Mouse (Mus musculus) thymus, adult 2 months (tissue): ENCODE measurements at regions not wholly inside any gene's neighbourhood (a gene's known extent, or its start where the extent isn't known, plus 50 kb on each side); places are given as distances from the start of the nearest gene placed in this dataset.

Experiments
- DNase-seq: peaks from one replicate; pipeline ENCODE4 v3.0.0; 2021
- H3K27ac ChIP-seq: fragments of 200-500 bp; 2 replicates; pipeline ENCODE4 v1.5.1; 2012; ENCODE audit warnings: low read length, control low read depth; ENCODE audit not compliant: control insufficient read depth, insufficient read depth
- H3K27me3 ChIP-seq: fragments of 200-500 bp; 2 replicates; pipeline ENCODE4 v1.6.1; 2012; ENCODE audit warnings: mild to moderate bottlenecking, low read length, moderate library complexity, mixed read lengths; ENCODE audit not compliant: control insufficient read depth, insufficient read depth
- H3K36me3 ChIP-seq: fragments of 200-500 bp; 2 replicates; pipeline ENCODE4 v1.6.1; 2012; ENCODE audit warnings: mild to moderate bottlenecking, low read length, moderate library complexity; ENCODE audit not compliant: control insufficient read depth, insufficient read depth
- H3K4me1 ChIP-seq: fragments of 200-500 bp; replicated peaks from 2 replicates; pipeline ENCODE4 v1.6.1; 2012; ENCODE audit warnings: low read length; ENCODE audit not compliant: control insufficient read depth, insufficient read depth
- H3K4me3 ChIP-seq: fragments of 200-500 bp; 2 replicates; pipeline ENCODE4 v1.5.1; 2012; ENCODE audit warnings: mild to moderate bottlenecking, low read length, control low read depth, moderate library complexity; ENCODE audit not compliant: control insufficient read depth, insufficient read depth
- CTCF ChIP-seq: fragments of 200-500 bp; IDR thresholded peaks from 2 replicates; pipeline ENCODE4 v1.5.1; 2012; ENCODE audit warnings: mild to moderate bottlenecking, control low read depth, low read length, moderate library complexity, borderline replicate concordance; ENCODE audit not compliant: control insufficient read depth, poor library complexity, insufficient read depth; ENCODE audit errors: extremely low read depth
- POLR2A ChIP-seq: fragments of 200-500 bp; IDR thresholded peaks from 2 replicates; pipeline ENCODE4 v1.6.1; 2012; ENCODE audit warnings: mild to moderate bottlenecking, low read length, control low read depth, moderate library complexity; ENCODE audit not compliant: control insufficient read depth, poor library complexity, insufficient read depth; ENCODE audit errors: extremely low read depth
- WGBS: fragments of 180-500 bp; shearing (Covaris S2); methylation state at CpG from one replicate; pipeline ENCODE4 v1.1.7; 2018; 5-methylcytosine and 5-hydroxymethylcytosine counted together

DNA sequence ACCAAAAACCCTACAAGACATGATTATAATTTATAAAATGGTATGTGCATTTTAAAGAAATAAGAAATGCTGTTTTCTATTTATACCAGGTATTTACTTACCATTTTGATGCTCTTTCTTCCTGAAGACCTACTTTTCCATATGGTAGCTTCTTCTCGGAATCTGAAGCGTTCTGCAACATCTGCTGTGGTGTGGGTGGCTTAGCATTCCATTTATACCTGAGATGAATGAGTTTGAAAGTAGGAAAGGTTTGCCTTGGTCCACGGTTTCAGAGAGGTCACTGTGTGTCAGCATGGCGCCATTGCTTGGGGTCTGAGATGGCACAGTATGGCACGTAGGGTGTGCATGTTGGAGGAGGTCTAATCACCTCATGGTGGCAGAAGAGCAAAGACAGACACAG, 225.5 kb upstream of the Zfp703 start:
- Histone ChIP-seq H3K27ac (no peak overlapping the region), H3K36me3 (no peaks in the 10 kb centered on the region), H3K27me3 (no peaks in the 10 kb centered on the region), H3K4me3 (no peak overlapping the region), H3K4me1 (no peaks in the 10 kb centered on the region)
- 94% methylated on average over 5 of the region's 5 CpGs for WGBS
- DNase-seq: no peak
- TF ChIP-seq POLR2A: no peak
- TF ChIP-seq CTCF: no peak

DNA sequence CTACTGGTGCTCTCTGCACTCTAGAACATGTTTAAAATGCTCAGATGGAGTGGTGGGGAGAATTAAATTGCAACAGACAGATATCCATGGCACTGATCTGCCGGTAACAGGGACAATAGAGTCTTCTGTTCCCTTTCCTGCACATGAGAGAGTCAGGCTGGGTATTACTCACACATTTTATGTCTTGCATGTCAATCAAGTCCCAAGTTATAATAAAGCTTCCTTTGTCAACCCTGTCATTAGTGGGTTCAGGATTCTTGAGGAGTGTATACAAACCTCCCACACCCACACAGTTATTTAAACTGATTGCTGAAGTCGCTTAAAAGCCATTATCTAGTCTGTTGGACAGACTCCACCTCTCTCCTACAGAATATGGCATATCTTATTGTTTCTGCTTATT, 220.7 kb upstream of the Zfp703 start:
- 95% methylated on average over 2 of the region's 2 CpGs for WGBS
- Histone ChIP-seq H3K4me3 (no peak overlapping the region), H3K36me3 (no peaks in the 10 kb centered on the region), H3K27ac (no peak overlapping the region), H3K27me3 (no peaks in the 10 kb centered on the region), H3K4me1 (no peaks in the 10 kb centered on the region)
- no peak for DNase-seq
- TF ChIP-seq POLR2A (no peak), CTCF (no peak)

DNA sequence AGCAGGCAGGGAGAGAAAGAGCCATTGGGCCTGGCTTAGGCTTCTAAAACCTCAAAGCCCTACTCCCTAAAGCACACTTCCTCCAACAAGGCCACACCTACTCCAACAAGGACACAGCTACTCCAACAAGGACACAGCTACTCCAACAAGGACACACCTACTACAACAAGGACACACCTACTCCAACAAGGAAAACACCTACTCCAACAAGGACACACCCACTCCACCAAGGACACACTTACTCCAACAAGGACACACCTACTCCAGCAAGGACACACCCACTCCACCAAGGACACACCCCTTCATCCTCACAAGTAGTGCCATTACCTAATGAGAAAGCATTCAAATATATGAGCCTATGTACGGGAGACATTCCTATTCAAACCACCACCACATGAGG, 216.4 kb upstream of the Zfp703 start:
- Histone ChIP-seq H3K4me3 (no peak overlapping the region), H3K4me1 (no peaks in the 10 kb centered on the region), H3K27me3 (no peaks in the 10 kb centered on the region), H3K36me3 (no peaks in the 10 kb centered on the region), H3K27ac (no peak overlapping the region)
- DNase-seq: no peak
- WGBS: 91% methylated on average over 1 of the region's 1 CpGs
- TF ChIP-seq POLR2A: no peak
- TF ChIP-seq CTCF: no peak

DNA sequence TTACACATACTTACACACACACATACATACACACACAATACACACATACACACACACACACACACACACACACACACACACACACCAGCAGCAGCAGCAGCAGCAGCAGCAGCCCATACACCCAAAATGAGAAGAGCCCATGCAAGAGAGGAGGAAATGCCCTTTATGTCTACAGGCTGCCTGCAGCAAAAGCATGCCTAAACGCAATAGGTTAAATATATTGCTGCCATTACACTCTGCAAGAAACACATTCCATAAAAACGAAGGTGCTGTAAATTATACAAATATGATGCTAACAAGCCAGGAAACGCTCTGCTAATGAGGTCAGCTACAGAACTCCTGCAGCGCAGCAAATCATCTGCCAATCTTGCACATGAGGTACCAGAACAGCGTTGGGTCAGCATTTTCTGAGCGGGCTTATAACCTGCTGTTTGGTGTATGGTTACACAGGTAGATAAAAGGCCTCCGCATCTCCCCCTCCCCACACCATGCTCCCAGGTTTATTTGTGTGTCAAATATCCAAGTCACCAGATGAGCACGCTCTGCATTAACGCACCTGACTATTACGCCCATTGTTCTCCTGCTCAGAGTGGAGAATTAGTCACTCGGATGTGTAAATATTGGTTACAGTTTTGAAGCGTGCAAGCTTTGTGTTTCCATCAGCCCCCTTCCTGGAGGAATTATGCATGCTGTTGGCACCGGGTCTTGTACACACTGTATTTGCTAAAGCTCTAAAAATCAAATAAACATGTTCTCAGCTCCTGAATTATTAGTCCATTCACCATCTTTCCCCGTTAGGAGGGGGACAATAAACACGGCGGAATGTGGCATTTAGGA, 214.0 kb upstream of the Zfp703 start:
- H3K4me1 ChIP-seq: no peaks in the 10 kb centered on the region
- TF ChIP-seq POLR2A (no peak), CTCF (no peak)
- H3K27ac ChIP-seq: no peak overlapping the region
- no peaks in the 10 kb centered on the region for H3K36me3 ChIP-seq
- 92% methylated on average over 16 of the region's 16 CpGs for WGBS
- no peak for DNase-seq
- no peaks in the 10 kb centered on the region for H3K27me3 ChIP-seq
- H3K4me3 ChIP-seq: no peak overlapping the region

DNA sequence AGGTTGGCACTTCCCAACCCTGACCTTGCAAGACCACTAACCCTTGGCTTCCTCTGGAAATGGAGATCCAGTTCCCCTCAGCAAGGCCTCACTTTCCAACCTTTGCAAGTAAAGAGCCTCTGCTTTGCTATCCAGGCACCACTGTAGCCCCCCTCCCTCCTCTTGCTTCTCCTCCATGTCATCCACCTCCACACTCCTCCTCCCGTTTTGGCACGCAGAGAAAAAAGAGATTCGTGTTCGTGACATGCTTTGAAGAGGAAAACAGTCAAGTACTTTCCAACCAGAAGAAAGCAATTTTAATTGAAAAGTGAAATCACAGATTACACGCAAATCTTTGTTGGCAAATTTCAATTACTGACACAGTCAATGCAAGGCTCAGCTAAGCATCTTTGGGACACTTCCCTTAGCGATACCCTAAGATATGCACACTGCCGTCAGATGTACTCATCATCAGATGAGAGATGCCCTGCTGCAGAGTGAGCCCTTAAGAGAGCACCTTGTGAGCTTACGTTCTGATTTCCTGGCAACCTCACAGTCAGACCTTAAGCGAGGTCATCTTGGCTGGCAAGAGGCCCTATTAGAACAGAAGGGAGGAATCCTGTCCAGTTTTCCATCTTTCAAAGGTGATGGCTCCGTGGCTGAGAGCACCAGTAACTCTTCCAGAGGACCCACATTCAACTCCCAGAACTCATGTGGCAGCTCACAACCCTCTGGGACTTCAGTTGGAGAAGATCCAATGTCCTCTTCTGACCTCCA, 208.5 kb upstream of the Zfp703 start:
- Histone ChIP-seq H3K27me3 (no peaks in the 10 kb centered on the region), H3K4me3 (no peak overlapping the region), H3K4me1 (peaks cover 9% of the 10 kb centered on the region; the same call in 1 of the 2 replicates), H3K36me3 (no peaks in the 10 kb centered on the region), H3K27ac (no peak overlapping the region)
- TF ChIP-seq CTCF (no peak), POLR2A (no peak)
- no peak for DNase-seq
- WGBS: 92% methylated on average over 10 of the region's 10 CpGs

DNA sequence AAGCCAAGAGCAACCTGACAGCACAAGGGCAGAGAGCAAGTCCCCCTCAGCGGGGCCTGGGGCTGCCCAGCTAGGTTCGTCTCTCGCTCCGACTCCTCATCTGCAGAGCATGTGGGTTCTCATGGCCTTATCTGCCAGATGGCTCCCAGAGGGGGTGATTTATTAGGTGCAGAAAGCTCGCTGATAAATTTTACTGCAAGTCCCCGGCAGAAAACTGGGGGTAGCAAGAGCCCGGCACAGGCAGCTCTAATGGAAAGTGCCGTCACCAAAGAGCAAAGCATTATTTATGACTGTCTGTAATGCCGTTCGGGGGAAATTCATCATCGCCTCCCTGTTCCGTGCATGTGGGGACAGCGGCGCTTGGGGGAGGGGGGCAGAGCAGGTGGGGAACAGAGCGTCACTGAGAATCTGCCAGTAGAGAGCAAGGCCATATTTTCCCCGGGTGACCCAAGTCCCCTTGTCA, 206.7 kb upstream of the Zfp703 start:
- no peak for DNase-seq
- peaks cover 9% of the 10 kb centered on the region; the same call in 1 of the 2 replicates for H3K4me1 ChIP-seq
- H3K27me3 ChIP-seq: no peaks in the 10 kb centered on the region
- TF ChIP-seq CTCF (no peak), POLR2A (no peak)
- H3K36me3 ChIP-seq: no peaks in the 10 kb centered on the region
- no peak overlapping the region for H3K4me3 ChIP-seq
- no peak overlapping the region for H3K27ac ChIP-seq
- 16% methylated on average over 16 of the region's 16 CpGs for WGBS
